In the genomic region with DNA sequence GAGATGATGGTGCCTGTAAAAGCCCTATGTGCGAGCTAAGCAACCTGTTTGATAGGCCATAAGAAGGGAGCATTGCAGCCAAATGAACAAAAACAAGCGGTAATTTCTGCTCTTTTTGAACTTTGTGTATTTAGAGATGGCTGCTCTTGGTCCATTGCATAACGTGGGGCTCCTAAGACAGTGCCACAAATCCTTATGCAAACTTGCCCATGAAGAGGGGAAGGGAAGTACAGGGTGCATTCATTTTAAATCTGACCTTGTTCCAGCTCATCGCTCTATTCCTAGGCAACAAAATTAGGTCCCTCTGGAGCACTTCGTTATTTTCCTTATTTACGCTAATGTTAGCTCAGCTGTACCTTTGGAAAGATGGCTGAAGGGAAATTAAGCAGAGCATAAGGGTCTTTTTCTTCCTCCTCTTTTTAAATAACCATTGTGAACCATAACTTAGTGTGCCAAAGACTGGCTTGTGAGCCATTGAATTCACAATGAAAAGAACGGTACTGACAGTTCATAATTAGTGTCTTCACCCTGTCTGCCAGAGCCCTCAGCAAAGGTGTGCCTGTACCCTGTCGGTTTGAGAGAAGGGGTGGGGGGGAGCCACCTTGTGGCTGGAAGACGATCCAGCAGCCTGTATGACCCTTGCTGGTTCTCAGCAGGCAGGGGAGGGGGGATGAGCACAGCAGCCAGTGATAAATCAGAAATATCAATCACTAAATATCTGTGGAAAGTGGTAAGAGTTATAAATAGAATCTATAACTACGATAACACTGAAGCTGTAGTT, we compare ENCODE assay signal across 8 mouse cellular contexts.
DNase-seq lines count a peak whose midpoint lies in the region; ATAC-seq and TF ChIP-seq lines count a peak whose summit lies in the region.

No protein-coding gene starts in this region.

- in situ Hi-C loops in CH12.LX (cut with MboI; ENCODE audit: low pct_ligation_motif_present, low pct_unique_long_range_greater_than_20kb, low sequenced_read_pairs) = no loop called here

- no peaks in the 10 kb centered on the region; the same call in 1 of the 2 replicates for H3K79me2 ChIP-seq in CH12.LX (replicated peaks; ENCODE audit: control insufficient read depth, extremely low read depth, insufficient read depth, poor library complexity, severe bottlenecking)

- peak; percentile 73 to 90; a peak in 3 of 4 replicates for TF ChIP-seq CTCF in CH12.LX (conservative IDR thresholded peaks at IDR 0.05 in 1 of 2, IDR thresholded peaks at IDR 0.05 in 1 of 2; ENCODE audit: low read depth in 2 of 2, low read length in 2 of 2)

- TF ChIP-seq EP300 in CH12.LX (IDR thresholded peaks at IDR 0.05; ENCODE audit: low read length) = no peak

- no peak overlapping the region for H3K9ac ChIP-seq in hindbrain, embryonic 16.5 days (ENCODE audit: low read depth, low read length)
- H3K9ac ChIP-seq in CH12.LX (ENCODE audit: insufficient read depth, low read depth) = no peak overlapping the region
- H3K9ac ChIP-seq in midbrain, embryonic 14.5 days (replicated peaks; ENCODE audit: low read length) = no peak overlapping the region

- H3K27ac ChIP-seq in hindbrain, embryonic 10.5 days = no peak overlapping the region
- H3K27ac ChIP-seq in hindbrain, embryonic 16.5 days (ENCODE audit: low read depth, low read length) = no peak overlapping the region
- H3K27ac ChIP-seq in CH12.LX (ENCODE audit: insufficient read depth, low read depth) = no peak overlapping the region
- no peak overlapping the region for H3K27ac ChIP-seq in midbrain, embryonic 14.5 days (replicated peaks; ENCODE audit: low read depth, low read length)

- ATAC-seq in hindbrain, embryonic 16.5 days = no peak
- peak; percentile 74 for ATAC-seq in inflammation-experienced regulatory T-cells, adult 6 months
- ATAC-seq in midbrain, embryonic 14.5 days (ENCODE audit: low FRiP score, low TSS enrichment) = no peak

- H3K4me1 ChIP-seq in hindbrain, embryonic 10.5 days (replicated peaks) = peaks cover 46% of the 10 kb centered on the region
- peaks cover 5% of the 10 kb centered on the region for H3K4me1 ChIP-seq in hindbrain, embryonic 16.5 days (ENCODE audit: control insufficient read depth, insufficient read depth, low read depth, low read length)
- H3K4me1 ChIP-seq in CH12.LX (ENCODE audit: control insufficient read depth in 1 of 2, insufficient read depth in 2 of 2) = no peaks in the 10 kb centered on the region
- H3K4me1 ChIP-seq in midbrain, embryonic 14.5 days (ENCODE audit: control insufficient read depth, insufficient read depth, low read length) = peaks cover 11% of the 10 kb centered on the region

- H3K4me2 ChIP-seq in hindbrain, embryonic 16.5 days (ENCODE audit: low read length) = no peak overlapping the region
- H3K4me2 ChIP-seq in CH12.LX (ENCODE audit: insufficient read depth, low read depth, poor library complexity, severe bottlenecking) = no peak overlapping the region
- no peak overlapping the region for H3K4me2 ChIP-seq in midbrain, embryonic 14.5 days (ENCODE audit: low read length)

- no peaks in the 10 kb centered on the region for H3K36me3 ChIP-seq in hindbrain, embryonic 10.5 days
- H3K36me3 ChIP-seq in hindbrain, embryonic 16.5 days (ENCODE audit: control insufficient read depth, insufficient read depth, low read length) = no peaks in the 10 kb centered on the region
- H3K36me3 ChIP-seq in CH12.LX (replicated peaks in 1 of 2; ENCODE audit: control insufficient read depth in 1 of 2, insufficient read depth in 1 of 2, low read length in 1 of 2) = no peaks in the 10 kb centered on the region
- no peaks in the 10 kb centered on the region for H3K36me3 ChIP-seq in midbrain, embryonic 14.5 days (ENCODE audit: control insufficient read depth, insufficient read depth, low read length)

- peak; percentile 46 for DNase-seq in hindbrain, embryonic 10.5 days (ENCODE audit: low spot score)
- peak; percentile 60 for DNase-seq in CH12.LX (ENCODE audit: extremely low read depth)
- DNase-seq in adrenal gland, postnatal 25 days = peak; percentile 54
- peak; percentile 74 for DNase-seq in midbrain, embryonic 14.5 days
- DNase-seq in right cerebral cortex, postnatal 36 days (ENCODE audit: low spot score in 2 of 2) = no peak
- DNase-seq in frontal cortex, adult 2 months (ENCODE audit: extremely low spot score in 1 of 2, low spot score in 1 of 2) = no peak

- no peaks in the 10 kb centered on the region for H3K9me3 ChIP-seq in hindbrain, embryonic 10.5 days
- no peaks in the 10 kb centered on the region for H3K9me3 ChIP-seq in hindbrain, embryonic 16.5 days (ENCODE audit: control insufficient read depth, low read length)
- no peaks in the 10 kb centered on the region for H3K9me3 ChIP-seq in CH12.LX (replicated peaks; ENCODE audit: low read length)
- H3K9me3 ChIP-seq in midbrain, embryonic 14.5 days (ENCODE audit: control insufficient read depth, low read length) = no peaks in the 10 kb centered on the region

- TF ChIP-seq RAD21 in CH12.LX (IDR thresholded peaks at IDR 0.05; ENCODE audit: low read depth, low read length) = peak; percentile 56

- WGBS in hindbrain, embryonic 10.5 days = 53% methylated on average over 10 of the region's 10 CpGs
- WGBS in hindbrain, embryonic 16.5 days = 33% methylated on average over 10 of the region's 10 CpGs
- 48% methylated on average over 10 of the region's 10 CpGs for WGBS in midbrain, embryonic 14.5 days

- H3K4me3 ChIP-seq in hindbrain, embryonic 10.5 days = no peak overlapping the region
- H3K4me3 ChIP-seq in hindbrain, embryonic 16.5 days (ENCODE audit: low read length) = no peak overlapping the region
- no peak overlapping the region for H3K4me3 ChIP-seq in CH12.LX (replicated peaks in 1 of 3; ENCODE audit: low read depth in 2 of 3, low read length in 2 of 3, poor library complexity in 1 of 3)
- H3K4me3 ChIP-seq in midbrain, embryonic 14.5 days (replicated peaks; ENCODE audit: low read depth, low read length) = no peak overlapping the region

- TF ChIP-seq POLR2A in CH12.LX (IDR thresholded peaks at IDR 0.05; ENCODE audit: low read depth, low read length) = no peak

- dilution Hi-C loops in CH12.LX (cut with MboI; ENCODE audit: extremely low pct_ligation_motif_present, extremely low pct_unique_long_range_greater_than_20kb, low sequenced_read_pairs) = no loop called here

- peaks cover 39% of the 10 kb centered on the region for H3K27me3 ChIP-seq in hindbrain, embryonic 10.5 days (ENCODE audit: insufficient read depth, poor library complexity, severe bottlenecking)
- H3K27me3 ChIP-seq in hindbrain, embryonic 16.5 days (replicated peaks; ENCODE audit: control insufficient read depth, insufficient read depth, low read length) = no peaks in the 10 kb centered on the region
- H3K27me3 ChIP-seq in CH12.LX (replicated peaks) = peaks cover 47% of the 10 kb centered on the region
- no peaks in the 10 kb centered on the region for H3K27me3 ChIP-seq in midbrain, embryonic 14.5 days (ENCODE audit: control insufficient read depth, insufficient read depth, low read length)

TF ChIP-seq in CH12.LX, 34 proteins besides CTCF, POLR2A, EP300 and RAD21:
- TF ChIP-seq POLR2AphosphoS2 (IDR thresholded peaks at IDR 0.05; ENCODE audit: low read depth, low read length) (no peak), ELF1 (IDR thresholded peaks at IDR 0.05; ENCODE audit: low read depth, low read length) (no peak), E2F4 (IDR thresholded peaks at IDR 0.05; ENCODE audit: insufficient replicate concordance, low read depth, low read length) (no peak), TCF12 (IDR thresholded peaks at IDR 0.05; ENCODE audit: low read depth, low read length) (no peak), MXI1 (IDR thresholded peaks at IDR 0.05; ENCODE audit: low read depth, low read length) (no peak), MAZ (IDR thresholded peaks at IDR 0.05; ENCODE audit: low read depth, low read length) (peak; percentile 72; the same call in 1 of the 2 replicates), ZKSCAN1 (IDR thresholded peaks at IDR 0.05; ENCODE audit: borderline replicate concordance, low read depth, low read length) (no peak), JUN (IDR thresholded peaks at IDR 0.05; ENCODE audit: insufficient read depth, low read depth, low read length) (no peak), SMC3 (IDR thresholded peaks at IDR 0.05; ENCODE audit: low read depth, low read length) (peak; percentile 90), MAX (IDR thresholded peaks at IDR 0.05; ENCODE audit: low read length) (no peak), NRF1 (IDR thresholded peaks at IDR 0.05; ENCODE audit: low read depth, low read length) (no peak), RCOR1 (conservative IDR thresholded peaks at IDR 0.05; ENCODE audit: low read depth, low read length) (no peak), UBTF (IDR thresholded peaks at IDR 0.05; ENCODE audit: low read depth, low read length) (no peak), NELFE (IDR thresholded peaks at IDR 0.05; ENCODE audit: low read depth, low read length) (no peak), KAT2A (IDR thresholded peaks at IDR 0.05; ENCODE audit: insufficient replicate concordance, low read length) (no peak), ZNF384 (IDR thresholded peaks at IDR 0.05; ENCODE audit: low read depth, low read length) (no peak)

Comparison
In these comparisons a context has a peak if more than half of its experiments do, and no peak if none do; other contexts are left out.
1. DNase-seq: peak in hindbrain, embryonic 10.5 days (single experiment), CH12.LX (single experiment), adrenal gland, postnatal 25 days (single experiment) and midbrain, embryonic 14.5 days (single experiment); none in right cerebral cortex, postnatal 36 days (0 of 2) and frontal cortex, adult 2 months (0 of 2).